Mouse (Mus musculus): ENCODE measurements around the gene Parvg.

GRCm38 (mm10) chr15:84284059-84284458, 39.8 kb upstream of the Parvg start:
- TF ChIP-seq CTCF (IDR thresholded peaks at IDR 0.05; ENCODE audit: control insufficient read depth, insufficient read depth, insufficient replicate concordance, low read depth, low read length) (peak; percentile 58; the same call in 1 of the 2 replicates), POLR2A (IDR thresholded peaks at IDR 0.05; ENCODE audit: control insufficient read depth, low read depth, low read length) (no peak)

All from testis, adult 2 months (tissue).